Mouse (Mus musculus) neural tube, embryonic 14.5 days (tissue): Measurements from ENCODE around the gene Frmpd3. TPM values are rescaled to one million over a fixed set of nuclear protein-coding genes. Genes with fewer than 3 reads are reported as not detected.
"Not testable (repeated sequence)": the region's sequence is repeated elsewhere in the genome, so short reads cannot be mapped to it uniquely, and the experiment has no call there.

ENCODE experiments used
- ATAC-seq: fragments of 200-750 bp; cut with Nextera tagmentation; 2 replicates; pipeline ENCODE4 v1.8.0; 2017; ENCODE audit warnings: low read depth, mild to moderate bottlenecking, moderate TSS enrichment, moderate library complexity
- H3K27ac ChIP-seq: fragments of 300-500 bp; sonication (generic); 2 replicates; pipeline ENCODE4 v1.5.1; 2014; ENCODE audit warnings: low read depth, mild to moderate bottlenecking, control low read depth, low read length, moderate library complexity, mixed read lengths
- H3K27me3 ChIP-seq: fragments of 300-500 bp; sonication (generic); 2 replicates; pipeline ENCODE4 v1.6.1; 2014; ENCODE audit warnings: low read length; ENCODE audit not compliant: control insufficient read depth, insufficient read depth
- H3K36me3 ChIP-seq: fragments of 300-500 bp; sonication (generic); 2 replicates; pipeline ENCODE4 v1.6.1; 2014; ENCODE audit warnings: low read length, mixed read lengths; ENCODE audit not compliant: control insufficient read depth, insufficient read depth
- H3K4me1 ChIP-seq: fragments of 300-500 bp; sonication (generic); 2 replicates; pipeline ENCODE4 v1.6.1; 2014; ENCODE audit warnings: low read length; ENCODE audit not compliant: control insufficient read depth, insufficient read depth
- H3K4me2 ChIP-seq: fragments of 300-500 bp; sonication (generic); 2 replicates; pipeline ENCODE4 v1.6.1; 2014; ENCODE audit warnings: mild to moderate bottlenecking, low read depth, low read length, control low read depth
- H3K4me3 ChIP-seq: fragments of 300-500 bp; sonication (generic); 2 replicates; pipeline ENCODE4 v1.5.1; 2014; ENCODE audit warnings: low read depth, low read length, control low read depth, mixed read lengths
- H3K9ac ChIP-seq: fragments of 300-500 bp; sonication (generic); replicated peaks from 2 replicates; pipeline ENCODE4 v1.6.1; 2014; ENCODE audit warnings: low read depth, mild to moderate bottlenecking, control low read depth, low read length, mixed read lengths
- H3K9me3 ChIP-seq: fragments of 300-500 bp; sonication (generic); 2 replicates; pipeline ENCODE4 v1.6.1; 2016; ENCODE audit warnings: low read length; ENCODE audit not compliant: control insufficient read depth
- WGBS: fragments of 180-500 bp; shearing (Covaris S2); extraction: QIAGEN DNeasy Blood & Tissue Kit; methylation state at CpG from one replicate; pipeline ENCODE4 v1.1.7; 2014; 5-methylcytosine and 5-hydroxymethylcytosine counted together
- polyA plus RNA-seq: library from polyadenylated mRNA; unstranded; fragments of >200 nt; fragmentation: Nextera tagmentation; extraction: Ambion mirVana; gene quantifications from 2 replicates; pipeline ENCODE4 v1.2.1, GENCODE M21; 2014

The Frmpd3 gene
- 5.4 and 8.3 TPM in 2 replicates for polyA plus RNA-seq

DNA sequence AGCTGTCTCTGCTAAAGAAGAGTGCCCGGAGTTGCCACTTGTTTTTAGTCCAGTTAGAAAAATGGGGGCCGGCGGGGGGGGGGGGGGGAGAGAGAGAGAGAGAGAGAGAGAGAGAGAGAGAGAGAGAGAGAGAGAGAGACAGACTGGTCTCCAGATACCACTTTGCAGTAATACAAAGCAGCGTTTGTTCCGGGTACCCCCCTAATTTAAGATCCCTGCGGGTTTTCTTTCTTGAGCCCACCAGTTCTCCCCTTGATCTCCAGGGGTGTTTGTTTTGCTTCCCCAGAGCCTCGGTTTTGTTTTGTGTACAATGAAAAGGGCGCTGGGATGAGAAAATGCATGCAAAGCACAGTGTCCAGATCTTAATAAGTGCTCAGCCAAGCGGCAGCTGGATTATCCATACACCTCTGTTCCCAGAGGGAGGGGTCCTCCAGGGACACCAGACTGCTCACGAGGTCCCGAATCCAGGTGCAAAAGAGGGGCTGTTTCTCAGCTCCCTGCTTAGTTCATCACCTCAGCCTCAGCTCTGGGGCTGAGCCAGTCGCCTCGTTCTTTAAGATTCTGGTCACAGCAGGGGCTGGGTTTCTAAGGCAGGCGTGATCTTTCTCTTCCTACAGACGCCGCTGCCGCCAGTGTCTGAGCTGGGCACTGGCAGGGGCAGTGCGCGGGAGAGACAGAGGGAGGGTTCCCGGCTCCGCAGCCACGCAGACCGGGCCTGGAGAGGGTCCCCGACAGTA, at the start of gene Frmpd3:
Gene Frmpd3 (plus strand): TSS at position 608 of the 737 bp plus-strand sequence.
- Histone ChIP-seq H3K4me2 (peak within 1 kb of the TSS; percentile 59), H3K4me1 (no peaks in the 10 kb centered on the region), H3K36me3 (no peaks in the 10 kb centered on the region), H3K27me3 (no peaks in the 10 kb centered on the region; the same call in 1 of the 2 replicates), H3K9ac (peak within 1 kb of the TSS; percentile 37; the same call in 1 of the 2 replicates), H3K27ac (no peak within 1 kb of the TSS), H3K9me3 (no peaks in the 10 kb centered on the region), H3K4me3 (peak within 1 kb of the TSS; percentile 29)
- ATAC-seq, result peak; percentile 89
- 17% methylated on average over 23 of the region's 24 CpGs for WGBS

DNA sequence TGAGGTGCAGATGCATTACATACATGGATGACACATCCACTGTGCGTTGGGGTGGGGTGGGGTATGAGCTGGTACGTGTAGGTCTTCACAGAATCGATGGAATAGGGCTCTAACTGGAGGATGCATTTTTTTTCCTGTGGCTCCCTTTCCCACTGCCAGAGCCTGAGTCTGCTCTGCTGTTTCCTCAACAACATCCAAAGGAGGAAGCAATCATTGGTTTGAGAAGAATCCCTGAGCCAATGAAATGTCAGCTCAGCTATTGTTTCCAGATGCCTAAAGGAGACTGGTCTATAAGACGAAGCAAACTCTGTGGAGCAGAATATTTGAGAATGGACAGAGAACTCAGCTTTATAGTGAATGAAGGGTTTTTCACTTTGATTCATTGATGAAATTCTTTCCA, 38.3 kb upstream of the Frmpd3 start:
- H3K9ac ChIP-seq, result no peak overlapping the region
- H3K9me3 ChIP-seq, result no peaks in the 10 kb centered on the region
- H3K27ac ChIP-seq, result no peak overlapping the region
- no peak overlapping the region for H3K4me3 ChIP-seq
- no peak for ATAC-seq
- no peaks in the 10 kb centered on the region for H3K27me3 ChIP-seq
- H3K4me2 ChIP-seq, result no peak overlapping the region
- H3K36me3 ChIP-seq, result no peaks in the 10 kb centered on the region
- 69% methylated on average over 4 of the region's 4 CpGs for WGBS
- no peaks in the 10 kb centered on the region for H3K4me1 ChIP-seq

DNA sequence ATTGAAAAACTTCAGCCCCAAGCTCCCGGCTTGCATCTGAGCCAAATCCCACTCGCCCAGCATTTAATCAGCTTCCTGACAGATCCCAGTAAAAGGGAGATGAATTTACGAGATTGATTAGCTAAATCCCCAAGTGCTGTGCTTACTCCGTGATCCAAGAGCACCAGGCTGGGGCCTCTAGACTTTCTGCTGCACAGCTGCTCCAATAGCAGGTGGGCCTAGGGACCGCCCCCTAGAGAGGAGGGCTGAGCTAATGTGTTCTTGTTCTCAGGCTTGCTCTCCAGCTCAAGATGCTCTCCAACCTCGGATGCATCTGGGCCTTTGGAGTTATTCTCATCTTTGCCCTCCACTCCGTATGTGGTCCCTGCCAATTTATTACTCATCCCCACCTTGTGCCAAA, 36.4 kb upstream of the Frmpd3 start:
- peak; percentile 71; the same call in 1 of the 2 replicates for ATAC-seq
- no peak overlapping the region for H3K4me3 ChIP-seq
- no peaks in the 10 kb centered on the region for H3K9me3 ChIP-seq
- WGBS, result 54% methylated on average over 7 of the region's 7 CpGs
- no peaks in the 10 kb centered on the region for H3K27me3 ChIP-seq
- no peaks in the 10 kb centered on the region for H3K4me1 ChIP-seq
- no peak overlapping the region for H3K4me2 ChIP-seq
- H3K27ac ChIP-seq, result no peak overlapping the region
- H3K36me3 ChIP-seq, result no peaks in the 10 kb centered on the region
- no peak overlapping the region for H3K9ac ChIP-seq

DNA sequence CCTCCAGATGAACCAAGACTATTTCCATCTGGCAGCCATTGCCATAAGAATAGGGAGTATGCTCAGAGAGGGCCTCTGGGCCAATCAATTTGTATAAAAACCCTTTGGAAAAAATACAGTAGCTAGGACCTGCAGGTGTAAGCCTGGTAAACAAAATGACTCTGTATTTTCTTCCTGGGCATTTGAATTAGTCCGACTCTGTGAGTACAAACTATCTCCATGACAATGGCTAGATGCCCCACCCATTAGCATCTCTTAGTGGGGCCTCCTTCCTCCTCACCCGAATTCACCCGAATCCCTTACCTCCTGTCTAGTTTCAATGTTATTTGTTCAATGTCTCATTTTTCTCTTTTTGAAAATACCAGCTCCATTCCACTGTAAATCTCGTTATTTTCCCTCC, 24.1 kb upstream of the Frmpd3 start:
- ATAC-seq, result no peak
- no peaks in the 10 kb centered on the region for H3K27me3 ChIP-seq
- no peaks in the 10 kb centered on the region for H3K9me3 ChIP-seq
- H3K36me3 ChIP-seq, result no peaks in the 10 kb centered on the region
- no peak overlapping the region for H3K27ac ChIP-seq
- no peak overlapping the region for H3K4me2 ChIP-seq
- WGBS, result 73% methylated on average over 4 of the region's 4 CpGs
- no peak overlapping the region for H3K9ac ChIP-seq
- H3K4me3 ChIP-seq, result no peak overlapping the region
- H3K4me1 ChIP-seq, result no peaks in the 10 kb centered on the region

DNA sequence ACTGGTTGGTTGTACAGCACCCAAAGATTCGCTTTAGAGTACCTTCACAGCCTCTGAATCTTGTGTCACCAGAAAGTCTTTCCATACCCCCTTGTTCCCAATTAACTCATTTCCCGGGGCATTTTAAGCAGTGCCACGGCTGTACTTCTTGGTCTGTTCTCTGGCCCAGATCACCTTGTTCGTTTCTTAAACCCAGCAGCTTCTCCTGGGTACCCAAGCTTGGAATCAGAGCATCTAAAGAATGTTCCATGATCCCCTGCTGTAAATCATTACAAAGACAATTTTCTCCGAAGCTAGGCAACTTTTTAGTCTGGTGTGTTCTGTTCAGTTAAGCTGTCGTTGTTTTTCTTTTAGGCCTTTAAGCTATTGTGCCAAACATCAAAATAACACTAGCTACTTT, 22.9 kb upstream of the Frmpd3 start:
- no peak for ATAC-seq
- Histone ChIP-seq H3K9ac (no peak overlapping the region), H3K27me3 (no peaks in the 10 kb centered on the region), H3K27ac (no peak overlapping the region), H3K4me3 (no peak overlapping the region), H3K36me3 (no peaks in the 10 kb centered on the region), H3K4me1 (no peaks in the 10 kb centered on the region), H3K4me2 (no peak overlapping the region), H3K9me3 (no peaks in the 10 kb centered on the region)
- WGBS, result 80% methylated on average over 6 of the region's 6 CpGs

DNA sequence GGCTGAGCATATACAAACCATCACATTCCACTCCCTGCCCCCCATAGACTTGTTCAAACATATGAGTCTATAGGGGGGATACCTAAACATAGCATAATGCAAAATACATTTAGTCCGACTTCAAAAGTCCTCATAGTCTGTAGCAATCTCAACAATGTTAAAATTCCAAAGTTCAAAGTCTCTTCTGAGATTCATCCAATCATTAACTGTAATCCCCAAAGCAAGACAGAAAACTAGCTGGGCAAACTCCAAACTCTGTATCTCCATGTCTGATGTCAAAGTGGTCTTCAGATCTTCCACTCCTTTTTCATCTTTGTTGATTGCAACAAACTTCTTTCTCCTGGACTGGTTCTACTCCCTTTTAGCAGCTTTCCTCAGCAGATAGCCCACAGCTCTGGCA, 21.4 kb upstream of the Frmpd3 start:
- H3K4me2 ChIP-seq, H3K4me1 ChIP-seq, H3K36me3 ChIP-seq, ATAC-seq, H3K9ac ChIP-seq, H3K27me3 ChIP-seq, H3K4me3 ChIP-seq, H3K9me3 ChIP-seq, H3K27ac ChIP-seq: not testable (repeated sequence)
- WGBS, result 97% methylated on average over 1 of the region's 1 CpGs

DNA sequence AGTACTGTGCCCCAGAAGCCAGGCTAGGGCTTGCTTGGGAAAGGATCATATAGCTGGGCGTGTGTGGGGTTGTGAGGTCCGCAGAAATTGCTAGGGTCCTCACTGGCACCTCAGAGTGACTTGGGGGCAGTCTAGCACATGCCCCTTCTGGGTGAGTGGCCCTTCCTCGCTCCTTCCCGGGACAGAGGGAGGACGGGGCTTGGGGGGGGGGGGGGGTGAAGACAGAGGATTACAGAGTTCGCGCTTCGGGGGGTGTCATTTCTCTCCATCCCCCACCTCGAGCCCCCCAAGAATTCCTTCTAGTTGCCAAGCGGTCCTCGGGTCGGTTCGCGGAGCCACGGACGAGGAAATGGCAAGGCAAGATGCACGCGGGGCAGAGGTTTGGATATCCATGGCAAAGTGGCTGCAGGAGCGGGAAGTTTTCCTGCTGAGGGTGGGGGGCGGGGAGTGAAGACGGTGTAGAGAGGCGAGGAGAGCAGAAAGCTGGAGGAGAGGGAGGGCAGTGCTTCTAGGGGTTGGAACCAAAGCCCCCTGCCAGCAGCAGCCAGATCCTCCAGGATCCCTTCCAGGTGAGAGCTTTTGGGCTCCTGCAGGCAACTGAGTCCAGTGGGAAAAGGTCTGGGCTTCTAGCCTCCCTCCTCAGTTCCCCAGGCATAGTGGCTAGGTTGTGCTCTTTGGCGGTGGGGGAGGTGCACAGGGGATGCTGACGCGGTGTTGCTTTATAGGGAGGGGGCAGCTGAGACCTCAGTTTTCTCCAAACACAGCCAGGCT, 515 bp downstream of the Frmpd3 start:
- peak; percentile 56; the same call in 1 of the 2 replicates for ATAC-seq
- no peaks in the 10 kb centered on the region for H3K4me1 ChIP-seq
- peak overlapping the region; percentile 37; the same call in 1 of the 2 replicates for H3K9ac ChIP-seq
- peak overlapping the region; percentile 29 for H3K4me3 ChIP-seq
- 14% methylated on average over 24 of the region's 25 CpGs for WGBS
- H3K9me3 ChIP-seq, result no peaks in the 10 kb centered on the region
- peak overlapping the region; percentile 59 for H3K4me2 ChIP-seq
- no peaks in the 10 kb centered on the region; the same call in 1 of the 2 replicates for H3K27me3 ChIP-seq
- H3K36me3 ChIP-seq, result no peaks in the 10 kb centered on the region
- H3K27ac ChIP-seq, result no peak overlapping the region

DNA sequence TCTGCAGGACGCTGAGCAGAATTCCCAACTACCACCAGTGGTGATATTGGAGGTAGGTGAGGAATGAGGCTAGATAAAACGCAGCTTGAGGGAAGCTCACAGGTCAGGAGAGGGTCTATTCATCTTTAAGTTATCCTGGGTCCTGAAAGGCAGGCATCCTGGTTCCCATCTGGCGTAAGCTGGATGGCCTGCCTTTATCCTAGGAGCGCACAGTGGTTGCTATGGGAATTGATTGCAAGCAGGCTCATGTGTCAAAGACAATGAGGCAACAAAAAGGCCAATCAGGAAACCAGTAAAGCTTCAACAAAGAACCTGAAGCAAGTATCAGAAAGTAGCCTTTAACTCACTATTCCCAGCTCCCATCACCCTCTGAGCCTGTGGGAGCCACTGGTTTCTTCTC, 33.6 kb downstream of the Frmpd3 start:
- Histone ChIP-seq H3K36me3 (no peaks in the 10 kb centered on the region), H3K27me3 (no peaks in the 10 kb centered on the region), H3K9me3 (no peaks in the 10 kb centered on the region), H3K9ac (no peak overlapping the region), H3K4me2 (no peak overlapping the region), H3K27ac (no peak overlapping the region), H3K4me1 (no peaks in the 10 kb centered on the region), H3K4me3 (no peak overlapping the region)
- WGBS, result 39% methylated on average over 4 of the region's 4 CpGs
- no peak for ATAC-seq

DNA sequence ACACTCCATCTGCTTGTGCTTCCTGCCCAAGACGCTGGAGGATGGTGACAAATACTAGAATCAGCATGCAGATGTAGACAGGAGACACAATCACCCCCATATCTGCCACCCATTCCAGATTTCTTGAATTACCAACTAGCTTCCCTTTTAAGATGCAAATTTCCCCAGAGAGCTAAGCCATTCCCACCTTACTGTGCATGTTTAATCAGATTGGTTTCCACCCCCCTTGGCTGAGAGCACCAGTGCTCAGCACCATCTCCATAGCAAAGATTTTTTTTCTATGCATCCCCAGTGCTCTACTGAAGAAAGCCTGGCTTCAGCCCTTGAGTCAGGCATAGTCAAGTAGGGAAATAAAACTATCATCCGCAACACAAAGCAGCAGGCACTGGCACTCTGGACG, 57.9 kb downstream of the Frmpd3 start:
- 30% methylated on average over 3 of the region's 3 CpGs for WGBS
- ATAC-seq, result no peak

More for the DNA sequence above, 57.9 kb downstream of the Frmpd3 start:
- Histone ChIP-seq H3K4me1 (no peaks in the 10 kb centered on the region), H3K4me3 (no peak overlapping the region), H3K27ac (no peak overlapping the region), H3K9ac (no peak overlapping the region), H3K36me3 (no peaks in the 10 kb centered on the region), H3K27me3 (no peaks in the 10 kb centered on the region), H3K4me2 (no peak overlapping the region), H3K9me3 (no peaks in the 10 kb centered on the region)
